Mouse (Mus musculus): ENCODE results near the gene Prr22. TPM values are rescaled to one million over a fixed set of nuclear protein-coding genes. Genes with fewer than 3 reads are reported as not detected.

Gene Prr22
- polyA plus RNA-seq, 1 experiment = 1.9 TPM

- Histone ChIP-seq H3K27me3 (replicated peaks; ENCODE audit: control insufficient read depth, insufficient read depth, low read length) (no peaks in the 10 kb centered on the region), H3K27ac (ENCODE audit: insufficient read depth, low read depth, low read length) (no peak overlapping the region), H3K4me1 (ENCODE audit: control insufficient read depth, insufficient read depth, low read length) (no peaks in the 10 kb centered on the region), H3K36me3 (ENCODE audit: control insufficient read depth, insufficient read depth, low read length) (no peaks in the 10 kb centered on the region), H3K4me3 (ENCODE audit: insufficient read depth, low read depth, low read length) (no peak overlapping the region)
- TF ChIP-seq POLR2A (IDR thresholded peaks at IDR 0.05; ENCODE audit: low read depth, low read length) (no peak), CTCF (conservative IDR thresholded peaks at IDR 0.05; ENCODE audit: insufficient read depth, insufficient read length, low read depth, low read length) (no peak)
- no peak for DNase-seq
- WGBS = 66% methylated on average over 3 of the region's 3 CpGs
Measured at GRCm38 (mm10) chr17:56788886-56789285, 18.8 kb downstream of the Prr22 start.

- WGBS = 87% methylated on average over 6 of the region's 6 CpGs
- Histone ChIP-seq H3K27me3 (replicated peaks; ENCODE audit: control insufficient read depth, insufficient read depth, low read length) (no peaks in the 10 kb centered on the region), H3K36me3 (ENCODE audit: control insufficient read depth, insufficient read depth, low read length) (no peaks in the 10 kb centered on the region), H3K4me3 (ENCODE audit: insufficient read depth, low read depth, low read length) (no peak overlapping the region), H3K27ac (ENCODE audit: insufficient read depth, low read depth, low read length) (no peak overlapping the region), H3K4me1 (ENCODE audit: control insufficient read depth, insufficient read depth, low read length) (no peaks in the 10 kb centered on the region)
- TF ChIP-seq POLR2A (IDR thresholded peaks at IDR 0.05; ENCODE audit: low read depth, low read length) (no peak), CTCF (conservative IDR thresholded peaks at IDR 0.05; ENCODE audit: insufficient read depth, insufficient read length, low read depth, low read length) (no peak)
- DNase-seq = no peak
Measured at GRCm38 (mm10) chr17:56789286-56789685, 19.2 kb downstream of the Prr22 start.

- TF ChIP-seq CTCF (conservative IDR thresholded peaks at IDR 0.05; ENCODE audit: insufficient read depth, insufficient read length, low read depth, low read length) (no peak), POLR2A (IDR thresholded peaks at IDR 0.05; ENCODE audit: low read depth, low read length) (no peak)
- no peak for DNase-seq
- H3K4me1 ChIP-seq (ENCODE audit: control insufficient read depth, insufficient read depth, low read length) = no peaks in the 10 kb centered on the region
Measured at GRCm38 (mm10) chr17:56792588-56792987, 22.5 kb downstream of the Prr22 start.

GRCm38 (mm10) chr17:56793614-56794319 lies 23.7 kb downstream of the Prr22 start:
- no peak for DNase-seq
- no peak overlapping the region for H3K27ac ChIP-seq (ENCODE audit: insufficient read depth, low read depth, low read length)
- H3K36me3 ChIP-seq (ENCODE audit: control insufficient read depth, insufficient read depth, low read length) = no peaks in the 10 kb centered on the region
- H3K4me3 ChIP-seq (ENCODE audit: insufficient read depth, low read depth, low read length) = no peak overlapping the region
- H3K27me3 ChIP-seq (replicated peaks; ENCODE audit: control insufficient read depth, insufficient read depth, low read length) = no peaks in the 10 kb centered on the region
- TF ChIP-seq CTCF (conservative IDR thresholded peaks at IDR 0.05; ENCODE audit: insufficient read depth, insufficient read length, low read depth, low read length) = no peak
- no peak for TF ChIP-seq POLR2A (IDR thresholded peaks at IDR 0.05; ENCODE audit: low read depth, low read length)
- WGBS = 83% methylated on average over 6 of the region's 6 CpGs
- no peaks in the 10 kb centered on the region for H3K4me1 ChIP-seq (ENCODE audit: control insufficient read depth, insufficient read depth, low read length)

More at GRCm38 (mm10) chr17:56792588-56792987, 22.5 kb downstream of the Prr22 start:
- 82% methylated on average over 3 of the region's 3 CpGs for WGBS
- Histone ChIP-seq H3K36me3 (ENCODE audit: control insufficient read depth, insufficient read depth, low read length) (no peaks in the 10 kb centered on the region), H3K27me3 (replicated peaks; ENCODE audit: control insufficient read depth, insufficient read depth, low read length) (no peaks in the 10 kb centered on the region), H3K27ac (ENCODE audit: insufficient read depth, low read depth, low read length) (no peak overlapping the region), H3K4me3 (ENCODE audit: insufficient read depth, low read depth, low read length) (no peak overlapping the region)

GRCm38 (mm10) chr17:56799276-56799675 lies 29.2 kb downstream of the Prr22 start:
- Histone ChIP-seq H3K4me3 (ENCODE audit: insufficient read depth, low read depth, low read length) (no peak overlapping the region), H3K27ac (ENCODE audit: insufficient read depth, low read depth, low read length) (no peak overlapping the region), H3K36me3 (ENCODE audit: control insufficient read depth, insufficient read depth, low read length) (no peaks in the 10 kb centered on the region), H3K27me3 (replicated peaks; ENCODE audit: control insufficient read depth, insufficient read depth, low read length) (no peaks in the 10 kb centered on the region), H3K4me1 (ENCODE audit: control insufficient read depth, insufficient read depth, low read length) (no peaks in the 10 kb centered on the region)
- WGBS = 91% methylated on average over 3 of the region's 3 CpGs
- TF ChIP-seq POLR2A (IDR thresholded peaks at IDR 0.05; ENCODE audit: low read depth, low read length) (no peak), CTCF (conservative IDR thresholded peaks at IDR 0.05; ENCODE audit: insufficient read depth, insufficient read length, low read depth, low read length) (no peak)
- DNase-seq = no peak

- 88% methylated on average over 8 of the region's 8 CpGs for WGBS
Measured at GRCm38 (mm10) chr17:56802065-56802464, 32.0 kb downstream of the Prr22 start.

GRCm38 (mm10) chr17:56804952-56805351 lies 34.9 kb downstream of the Prr22 start:
- no peak for DNase-seq
- no peak overlapping the region for H3K4me3 ChIP-seq (ENCODE audit: insufficient read depth, low read depth, low read length)

More at GRCm38 (mm10) chr17:56802065-56802464, 32.0 kb downstream of the Prr22 start:
- H3K36me3 ChIP-seq (ENCODE audit: control insufficient read depth, insufficient read depth, low read length) = no peaks in the 10 kb centered on the region
- TF ChIP-seq CTCF (conservative IDR thresholded peaks at IDR 0.05; ENCODE audit: insufficient read depth, insufficient read length, low read depth, low read length) = no peak
- no peak for TF ChIP-seq POLR2A (IDR thresholded peaks at IDR 0.05; ENCODE audit: low read depth, low read length)
- H3K27ac ChIP-seq (ENCODE audit: insufficient read depth, low read depth, low read length) = no peak overlapping the region
- no peak overlapping the region for H3K4me3 ChIP-seq (ENCODE audit: insufficient read depth, low read depth, low read length)
- DNase-seq = no peak
- no peaks in the 10 kb centered on the region for H3K4me1 ChIP-seq (ENCODE audit: control insufficient read depth, insufficient read depth, low read length)
- H3K27me3 ChIP-seq (replicated peaks; ENCODE audit: control insufficient read depth, insufficient read depth, low read length) = no peaks in the 10 kb centered on the region

More at GRCm38 (mm10) chr17:56804952-56805351, 34.9 kb downstream of the Prr22 start:
- H3K4me1 ChIP-seq (ENCODE audit: control insufficient read depth, insufficient read depth, low read length) = no peaks in the 10 kb centered on the region
- no peaks in the 10 kb centered on the region for H3K27me3 ChIP-seq (replicated peaks; ENCODE audit: control insufficient read depth, insufficient read depth, low read length)
- H3K27ac ChIP-seq (ENCODE audit: insufficient read depth, low read depth, low read length) = no peak overlapping the region
- WGBS = 80% methylated on average over 5 of the region's 5 CpGs
- TF ChIP-seq CTCF (conservative IDR thresholded peaks at IDR 0.05; ENCODE audit: insufficient read depth, insufficient read length, low read depth, low read length) (no peak), POLR2A (IDR thresholded peaks at IDR 0.05; ENCODE audit: low read depth, low read length) (no peak)
- H3K36me3 ChIP-seq (ENCODE audit: control insufficient read depth, insufficient read depth, low read length) = no peaks in the 10 kb centered on the region

Measured in kidney, adult 2 months (tissue).